Mouse (Mus musculus) right cerebral cortex, postnatal 4 days (tissue): ENCODE measurements at regions not wholly inside any gene's neighbourhood (a gene's known extent, or its start where the extent isn't known, plus 50 kb on each side); places are given as distances from the start of the nearest gene placed in this dataset.

Experiments
- DNase-seq: peaks from one replicate; pipeline ENCODE4 v3.0.0-alpha.2; 2022

DNA sequence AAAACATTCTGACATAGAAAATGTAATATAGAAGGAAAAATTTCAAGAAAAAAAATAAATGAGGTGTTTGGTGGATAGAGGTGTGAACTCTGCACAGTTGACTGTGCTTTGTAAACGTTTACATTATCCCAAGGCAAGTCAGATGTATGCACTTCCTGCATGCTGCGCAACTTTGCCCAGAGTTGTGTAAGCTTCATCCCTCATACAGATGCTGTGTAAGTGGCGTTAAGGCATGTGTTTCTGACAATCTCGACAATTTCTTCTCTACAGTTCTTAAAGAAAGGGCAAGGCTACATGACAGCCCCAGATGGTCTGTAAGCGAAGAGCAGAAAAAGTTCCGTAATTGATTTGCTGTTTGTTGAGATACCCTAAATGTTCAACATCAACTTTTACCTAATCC is 476.6 kb upstream of the Pitx2 start:
- no peak for DNase-seq

DNA sequence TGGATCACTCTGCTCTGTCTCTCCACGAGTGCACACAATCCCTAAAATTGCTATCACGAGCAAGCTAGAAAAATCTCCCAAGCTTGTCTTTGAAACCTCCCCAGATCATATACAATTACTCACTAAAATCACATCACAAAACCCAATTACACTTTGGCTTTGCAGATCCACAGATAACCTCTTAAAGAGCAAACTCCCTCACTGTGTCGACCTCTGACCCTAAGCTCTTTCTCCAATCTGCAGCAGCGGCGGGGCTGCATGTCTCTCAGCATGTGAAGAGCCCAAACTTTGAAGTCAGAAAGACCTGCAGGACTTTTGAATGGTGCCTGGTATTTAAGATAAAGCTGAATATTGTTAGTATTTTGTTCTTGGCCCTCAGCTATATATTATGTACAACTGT is 479.4 kb upstream of the Pitx2 start:
- no peak for DNase-seq

DNA sequence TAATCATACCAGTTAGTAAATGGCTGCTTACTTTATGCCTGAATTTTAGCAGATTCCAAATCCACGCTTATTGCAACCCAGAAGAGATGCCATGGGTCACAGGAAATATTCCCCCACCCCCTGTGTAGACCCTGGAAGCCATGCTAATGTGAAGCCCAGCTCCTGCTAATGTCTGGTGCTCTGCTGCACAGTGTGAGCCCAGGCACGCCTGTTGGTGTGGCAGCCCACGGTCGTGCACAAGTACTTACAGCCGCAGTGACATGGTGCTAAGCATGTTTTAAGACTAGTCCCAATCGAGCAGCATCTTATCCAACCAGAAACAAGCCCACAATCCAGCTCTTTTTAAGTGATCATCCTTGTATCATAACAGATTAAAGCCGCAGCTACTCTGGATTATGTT is 480.5 kb upstream of the Pitx2 start:
- DNase-seq, result no peak

DNA sequence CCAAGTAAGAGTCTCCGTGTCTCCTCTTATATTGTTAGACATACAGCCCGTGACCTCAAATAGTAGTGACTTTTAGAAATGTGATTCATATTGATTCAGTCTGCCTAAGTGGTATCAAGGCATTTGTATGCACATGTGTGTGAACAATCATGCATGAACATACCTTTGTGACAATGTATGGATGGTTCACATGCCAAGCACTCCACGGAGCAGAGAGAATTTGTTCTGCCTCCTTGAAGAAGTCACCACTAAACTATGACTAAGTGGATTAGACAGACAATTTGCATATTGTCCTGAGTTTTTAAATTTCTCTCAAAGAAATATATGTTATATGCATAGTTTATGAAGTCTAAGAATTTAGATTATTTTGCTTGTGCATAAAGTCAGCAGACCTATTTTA is 492.4 kb upstream of the Pitx2 start:
- DNase-seq, result no peak

DNA sequence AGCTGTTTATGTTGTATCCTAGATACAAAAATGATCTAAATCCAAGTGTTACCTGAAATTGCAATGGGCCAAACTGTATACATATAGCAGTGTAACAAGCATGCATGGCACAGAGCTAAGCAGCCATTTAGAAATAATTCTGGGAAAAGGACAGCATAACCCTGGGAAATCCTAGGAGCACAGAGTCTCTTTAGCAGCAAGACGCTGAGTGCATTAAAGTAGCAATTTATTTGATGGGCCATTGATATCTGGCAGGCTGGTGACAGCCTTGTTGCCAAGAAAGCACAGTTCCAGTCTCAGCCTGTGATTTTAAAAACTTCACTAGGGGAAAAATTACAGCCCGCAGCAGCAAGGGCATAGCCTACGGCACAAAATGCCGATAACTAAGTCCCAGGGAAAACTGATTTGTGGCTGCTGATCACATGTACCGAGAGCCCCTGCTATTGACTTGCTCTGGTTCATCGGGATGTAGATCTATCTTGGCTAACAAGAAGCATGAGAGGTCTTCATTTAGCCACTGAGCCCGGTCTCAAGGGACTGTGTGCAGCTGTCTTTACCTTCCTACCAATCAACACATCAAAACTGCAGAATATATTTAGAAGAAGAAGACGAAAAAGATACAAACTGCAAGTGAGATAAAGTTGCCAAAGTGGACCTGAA is 531.1 kb upstream of the Pitx2 start:
- DNase-seq, result no peak

DNA sequence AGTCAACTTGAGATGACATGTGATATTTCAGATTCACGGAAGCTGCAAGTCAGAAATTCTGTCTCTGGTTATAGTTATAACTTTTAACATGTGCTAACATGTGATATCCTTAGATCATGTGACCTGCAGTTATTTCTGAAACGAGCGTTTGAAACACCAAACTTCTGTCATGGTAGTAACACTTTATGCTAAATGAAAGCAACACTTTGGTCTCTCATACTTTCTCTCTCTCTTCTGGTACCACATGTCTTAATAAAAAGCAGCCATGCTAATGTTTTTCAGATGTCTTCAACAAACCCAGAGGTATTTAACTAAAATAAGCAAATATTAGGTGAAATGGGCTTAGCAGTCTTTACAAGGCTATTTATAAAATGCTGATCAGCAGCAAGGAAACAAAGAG is 534.5 kb upstream of the Pitx2 start:
- no peak for DNase-seq

DNA sequence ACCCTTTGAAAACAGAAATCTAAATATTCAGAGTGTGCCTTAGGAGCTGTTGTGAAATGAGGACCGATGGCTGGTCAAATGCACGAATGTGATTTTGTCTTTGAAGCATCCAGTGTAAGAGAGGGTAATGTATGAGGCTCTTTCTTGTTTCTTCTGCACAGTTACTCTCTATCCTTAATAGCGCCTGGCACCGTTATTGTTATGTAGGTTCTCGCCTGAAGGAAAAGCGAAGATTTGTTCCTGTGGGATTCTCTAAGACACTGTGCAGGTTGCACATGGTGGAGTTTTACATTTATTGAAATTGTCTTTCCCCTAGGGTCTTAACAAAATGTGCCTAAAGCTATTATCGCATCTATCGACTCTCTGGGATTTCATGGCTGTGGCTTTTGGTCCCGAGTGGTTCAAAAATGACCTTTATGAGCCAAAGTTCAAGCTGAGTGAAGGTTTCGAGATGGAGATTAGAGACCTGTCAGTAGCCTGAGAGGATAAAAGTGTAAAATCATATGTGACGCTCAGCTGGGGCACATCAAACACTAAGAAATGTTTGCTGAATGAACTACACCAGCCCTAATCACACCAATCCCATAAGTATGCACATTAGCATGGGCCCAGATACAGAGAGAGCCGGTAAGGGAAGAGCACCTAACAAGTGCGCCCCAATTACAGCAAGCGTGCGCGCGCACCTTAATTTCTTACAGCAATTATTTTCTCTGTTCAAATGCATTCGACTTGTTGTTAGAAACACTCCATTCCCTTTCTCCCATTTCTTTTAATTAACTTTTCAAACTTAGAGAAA is 562.5 kb upstream of the Pitx2 start:
- DNase-seq, result no peak

DNA sequence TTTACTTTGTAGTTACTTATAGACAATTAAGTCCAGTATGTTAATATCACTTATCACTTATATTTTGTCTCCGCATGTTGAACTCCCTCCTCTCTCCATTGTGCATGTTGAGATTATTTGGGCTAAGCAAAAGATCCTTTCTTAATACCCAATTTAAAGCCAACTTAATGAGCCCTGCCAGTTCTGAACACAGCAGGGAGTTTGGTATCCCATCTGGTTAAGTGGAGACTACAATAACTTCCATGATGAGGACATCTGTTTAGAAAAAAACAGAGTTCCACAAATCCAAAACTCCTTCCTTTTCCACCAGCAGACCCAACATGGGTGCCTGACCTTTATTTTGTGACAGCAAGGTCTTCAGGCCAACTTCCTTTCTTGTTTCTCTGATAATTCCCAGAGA is 572.0 kb upstream of the Pitx2 start:
- DNase-seq, result no peak

DNA sequence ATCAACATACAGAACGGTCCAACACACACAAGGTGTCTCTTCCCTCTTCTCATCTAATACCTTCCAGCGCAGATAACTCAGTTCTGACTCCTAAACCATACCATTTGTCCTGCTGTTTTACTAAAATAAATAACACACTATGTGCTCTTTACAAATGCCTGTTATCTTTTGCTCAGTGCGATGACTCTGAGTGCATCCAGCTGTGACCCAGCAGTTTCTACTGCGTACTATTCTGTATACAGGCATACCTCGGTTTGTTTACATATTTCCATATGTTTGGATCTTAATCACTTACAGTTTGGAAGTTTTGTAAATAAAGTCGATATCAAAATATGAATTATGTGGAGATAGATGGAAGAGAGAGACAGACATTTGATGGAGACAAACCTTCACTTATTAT is 583.0 kb upstream of the Pitx2 start:
- DNase-seq, result no peak

DNA sequence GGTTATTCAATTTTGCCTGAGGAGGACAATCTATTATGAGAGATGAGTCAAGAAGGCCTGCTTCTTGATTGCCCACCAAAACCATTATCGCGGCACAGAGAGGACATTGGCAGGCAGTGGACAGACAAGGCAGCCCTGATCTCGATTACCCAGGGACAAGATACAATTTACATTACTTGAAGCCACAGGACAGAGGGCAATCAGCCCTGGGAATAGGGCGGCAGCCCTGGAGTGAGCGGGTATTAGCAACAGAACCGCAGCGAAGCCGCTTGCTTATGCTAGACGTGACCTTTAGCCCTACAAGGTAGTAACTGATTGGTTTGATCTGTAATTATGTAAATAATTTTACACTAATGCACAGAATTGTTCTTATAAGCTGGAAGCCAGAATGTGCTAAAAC is 586.0 kb upstream of the Pitx2 start:
- DNase-seq, result no peak

DNA sequence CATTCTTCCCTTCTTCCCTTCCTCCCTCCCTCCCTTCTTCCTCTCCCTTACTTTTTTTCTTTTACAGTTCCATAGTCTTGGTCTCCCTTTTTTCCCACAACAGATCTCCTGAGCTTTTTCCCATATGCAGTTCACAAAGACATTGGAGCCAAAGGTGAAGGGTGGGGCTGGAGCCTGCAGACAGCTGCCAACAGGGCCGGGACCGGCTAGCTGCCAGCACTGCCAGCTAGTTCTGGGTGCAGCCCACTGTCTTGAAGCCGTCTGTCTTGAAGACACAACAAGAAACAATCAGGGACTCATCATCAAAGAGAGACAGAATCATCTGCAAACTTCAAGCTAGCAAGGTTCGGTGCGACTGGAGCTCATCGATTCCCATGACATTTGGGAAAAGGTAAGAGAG is 588.9 kb upstream of the Pitx2 start:
- no peak for DNase-seq

DNA sequence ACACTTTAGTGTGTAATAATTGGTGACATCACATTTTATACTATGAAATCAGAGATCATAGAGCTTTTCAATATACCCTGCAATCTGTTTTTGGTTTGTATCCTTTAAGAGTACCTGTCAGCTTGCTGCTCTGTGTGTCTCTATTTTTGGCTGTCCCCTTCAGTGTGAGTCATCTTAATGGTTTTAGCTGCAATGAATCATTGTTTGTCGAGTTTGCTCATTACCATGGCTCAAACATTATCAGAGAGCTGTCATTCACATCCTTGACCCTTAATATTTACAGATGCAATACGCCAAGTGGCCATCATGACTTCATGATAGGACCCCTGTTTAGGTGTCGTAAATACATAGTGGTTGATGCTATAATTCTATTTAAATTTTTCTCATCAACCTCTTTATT is 591.0 kb upstream of the Pitx2 start:
- no peak for DNase-seq

DNA sequence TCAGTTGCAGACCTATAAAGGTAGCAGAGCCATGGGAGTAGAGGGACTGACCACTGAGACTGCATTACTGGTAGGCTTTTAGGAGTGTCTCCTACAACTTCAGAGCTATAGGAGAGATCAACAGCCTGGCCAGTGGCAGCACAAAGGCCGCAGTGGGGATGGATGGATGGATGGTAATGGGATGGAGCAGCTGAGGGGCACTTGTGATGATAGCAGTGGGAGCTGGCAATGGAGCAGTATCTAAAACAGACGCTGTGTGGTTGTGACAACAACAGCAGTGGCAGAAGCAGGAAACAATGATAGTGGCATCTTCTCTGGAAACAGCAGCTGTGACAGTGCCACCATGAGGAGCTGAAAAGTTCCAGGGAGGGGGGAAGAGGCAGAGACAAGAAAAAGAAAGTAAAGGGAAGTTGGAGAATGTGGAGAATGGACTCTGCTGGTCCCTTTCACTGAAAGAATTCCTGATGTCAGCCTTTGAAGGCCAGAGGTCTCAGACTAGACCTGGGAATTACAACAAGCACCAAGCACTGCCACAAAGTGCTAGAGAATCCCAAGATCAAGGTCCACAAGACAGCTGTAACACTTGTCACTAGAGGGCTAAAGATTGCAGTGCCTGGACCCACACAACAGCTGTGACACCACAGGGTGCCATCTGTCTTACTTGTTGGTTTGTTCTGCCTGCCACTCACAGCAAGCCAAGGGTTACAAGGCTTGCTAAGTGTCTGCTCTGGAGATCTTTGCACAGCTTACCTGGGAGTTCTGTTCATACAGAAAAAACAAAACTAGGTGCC is 624.1 kb upstream of the Pitx2 start:
- no peak for DNase-seq

DNA sequence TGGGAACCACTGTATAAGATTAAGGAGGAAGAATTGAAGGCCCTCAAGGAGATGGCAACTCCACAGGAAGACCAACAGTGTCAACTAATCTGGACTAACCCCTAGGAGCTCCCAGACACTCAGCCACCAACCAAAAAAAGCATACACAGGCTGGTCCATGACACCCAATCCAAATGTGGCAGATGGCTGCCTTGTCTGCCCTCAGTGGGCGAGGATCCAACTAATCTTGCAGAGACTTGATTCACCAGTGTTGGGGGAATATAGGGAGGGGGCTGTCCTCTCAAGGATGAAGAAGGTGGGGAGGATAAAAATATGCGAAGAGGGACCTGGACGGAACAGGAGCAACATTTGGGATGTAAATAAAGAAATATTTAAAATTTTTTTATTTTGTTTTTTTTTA is 629.1 kb upstream of the Pitx2 start:
- no peak for DNase-seq

DNA sequence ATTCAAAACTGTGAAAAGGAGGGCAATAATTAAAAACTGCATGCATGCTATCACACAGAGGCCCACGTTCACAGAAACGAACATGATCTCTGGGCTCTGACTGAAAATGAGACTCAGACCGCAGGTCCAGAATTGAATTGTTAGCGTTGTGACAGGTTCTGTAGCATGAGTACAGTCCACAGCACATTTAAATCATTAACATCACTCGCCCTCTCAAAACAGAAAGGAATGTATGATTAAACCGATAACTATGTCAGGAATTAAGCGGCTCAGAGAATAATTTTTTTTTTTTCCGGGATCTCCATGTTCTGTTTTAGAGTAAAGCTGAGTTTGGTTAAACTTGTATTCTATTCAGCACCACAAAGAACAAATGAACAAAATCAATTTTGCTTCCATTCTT is 634.3 kb upstream of the Pitx2 start:
- no peak for DNase-seq

DNA sequence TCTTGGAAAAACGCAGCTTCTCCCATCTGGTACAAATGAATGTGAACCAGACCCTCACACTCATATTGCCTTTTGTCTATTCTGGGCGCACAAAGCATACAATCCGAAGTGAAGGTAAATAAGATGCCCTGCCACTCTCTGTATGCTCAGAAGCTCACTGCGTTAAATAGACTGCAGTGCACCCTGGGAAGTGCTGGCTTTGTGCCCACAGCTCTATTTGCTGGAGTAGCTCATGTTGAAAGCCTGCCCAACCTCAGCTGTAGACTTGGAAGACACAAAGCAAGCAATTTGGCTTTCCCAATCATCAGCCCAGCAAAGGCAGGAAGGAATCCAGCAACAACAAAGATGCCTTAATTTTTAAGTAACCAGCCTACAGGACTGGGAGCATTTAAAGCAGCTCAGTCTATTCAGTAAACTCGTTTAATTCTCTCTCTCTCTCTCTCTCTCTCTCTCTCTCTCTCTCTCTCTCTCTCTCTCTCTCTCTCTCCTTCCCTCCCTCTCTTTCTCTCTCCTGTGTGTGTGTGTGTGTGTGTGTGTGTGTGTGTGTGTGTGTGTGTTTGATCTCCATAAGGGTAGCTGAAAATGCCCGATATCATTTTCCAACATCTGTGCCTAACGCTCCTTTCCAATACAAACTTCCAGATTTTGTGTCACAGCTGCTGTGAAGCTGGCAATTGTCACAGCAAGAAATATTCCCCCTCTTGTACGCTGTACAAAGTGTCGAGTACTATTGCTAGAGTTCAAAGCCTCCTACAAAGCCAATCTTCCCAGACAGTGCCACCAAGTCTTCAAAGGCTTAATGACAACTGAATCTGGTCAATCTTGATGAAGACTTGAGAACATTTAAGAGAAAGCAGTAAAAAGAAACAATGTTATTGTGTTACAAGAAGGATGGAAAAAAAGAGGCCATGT is 650.5 kb upstream of the Fam241a start:
- DNase-seq, result peak; percentile 89

DNA sequence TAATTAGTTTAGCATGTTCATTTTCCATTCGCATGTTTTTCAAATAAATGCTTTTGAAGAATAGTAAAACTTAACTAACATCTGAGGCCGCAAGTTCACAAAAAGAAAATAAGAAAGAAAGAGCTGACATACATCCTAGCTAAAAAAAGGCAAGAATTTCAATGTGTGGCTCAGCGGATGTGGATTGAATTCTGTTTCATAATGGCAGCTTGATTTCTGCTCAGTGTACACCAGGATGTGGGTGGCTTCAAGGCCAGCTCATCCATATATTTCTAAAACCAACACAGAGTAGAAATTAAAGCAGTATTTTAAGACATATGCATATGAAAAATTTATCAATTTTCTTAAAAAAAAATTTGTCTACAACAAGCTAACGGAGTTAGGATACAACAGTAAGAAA is 629.3 kb upstream of the Fam241a start:
- no peak for DNase-seq

DNA sequence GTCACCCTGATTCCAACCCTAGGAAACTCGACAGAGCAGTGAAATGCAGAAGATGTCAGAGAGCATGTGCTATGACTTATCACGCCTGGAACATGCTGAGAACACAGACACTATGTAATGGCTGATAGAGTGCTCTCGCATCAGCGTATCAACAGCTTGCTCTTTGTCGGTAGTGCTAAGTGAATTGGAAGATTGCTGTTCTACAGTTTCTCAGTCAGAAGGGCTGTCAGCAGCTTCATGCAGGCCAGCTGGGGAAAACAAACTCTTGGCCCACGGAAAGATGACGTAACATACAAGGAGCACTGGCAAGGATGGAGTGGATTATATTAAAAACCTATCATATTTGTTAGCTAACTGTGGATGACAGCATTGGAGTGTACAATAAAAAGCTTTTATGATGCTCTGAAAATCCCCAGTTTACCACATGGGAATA is 624.6 kb upstream of the Fam241a start:
- DNase-seq, result peak; percentile 15

DNA sequence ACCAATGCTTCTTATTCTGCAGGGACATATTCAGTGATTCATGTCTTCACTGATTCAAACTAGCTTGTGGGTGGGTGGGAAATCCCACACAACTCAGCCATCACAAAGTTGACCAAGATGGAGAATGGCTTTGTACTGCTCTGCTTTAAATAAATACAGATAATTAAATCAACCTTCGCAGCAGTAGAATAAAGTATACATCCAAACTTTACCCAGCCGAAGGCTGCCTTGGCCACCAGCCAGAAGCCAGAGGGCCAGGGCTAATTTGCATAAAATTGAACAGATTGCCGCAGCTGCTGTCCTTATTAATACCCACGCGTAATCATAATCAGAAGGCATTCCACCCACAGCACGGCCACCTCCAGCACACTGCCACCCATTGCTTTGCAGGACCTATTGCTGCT is 623.8 kb upstream of the Fam241a start:
- DNase-seq, result peak; percentile 26

DNA sequence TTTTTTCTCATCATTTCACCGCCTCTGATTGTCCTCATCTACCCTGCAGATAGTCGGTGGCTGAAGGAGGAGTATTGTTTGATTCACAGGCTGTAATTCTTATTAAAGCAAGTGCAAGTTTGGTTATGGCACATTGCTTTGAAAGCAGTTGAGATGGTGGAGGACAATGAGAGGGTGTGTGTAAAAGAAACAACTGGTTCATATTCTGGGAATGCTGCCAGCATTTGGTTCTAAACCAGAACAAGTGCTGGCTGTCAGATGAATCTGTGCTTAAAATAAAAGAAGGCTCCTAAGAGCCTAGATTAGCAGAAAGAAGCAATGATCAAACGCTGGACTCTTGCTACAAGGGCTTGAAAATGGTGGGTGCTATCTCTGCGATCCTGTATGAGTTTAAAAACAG is 622.7 kb upstream of the Fam241a start:
- no peak for DNase-seq

DNA sequence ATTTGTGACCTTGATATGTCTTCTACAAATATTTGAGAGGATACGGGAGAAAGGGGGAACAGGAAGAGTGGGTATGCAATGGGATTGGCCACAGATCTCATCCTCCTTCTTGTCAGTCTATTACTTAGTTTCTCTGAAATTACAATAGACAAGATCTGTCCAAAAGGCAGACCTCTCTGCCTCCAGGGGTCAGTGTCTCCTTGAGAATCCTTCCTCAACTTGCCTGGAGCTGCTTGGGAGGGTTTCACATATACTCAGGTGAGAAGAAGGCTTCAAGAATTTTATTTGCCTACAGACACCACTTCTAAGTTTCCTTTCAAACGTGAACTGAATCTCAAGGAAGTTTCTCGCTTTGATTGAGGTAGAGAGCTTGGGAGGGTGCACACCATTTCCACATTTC is 575.0 kb upstream of the Fam241a start:
- DNase-seq, result no peak

DNA sequence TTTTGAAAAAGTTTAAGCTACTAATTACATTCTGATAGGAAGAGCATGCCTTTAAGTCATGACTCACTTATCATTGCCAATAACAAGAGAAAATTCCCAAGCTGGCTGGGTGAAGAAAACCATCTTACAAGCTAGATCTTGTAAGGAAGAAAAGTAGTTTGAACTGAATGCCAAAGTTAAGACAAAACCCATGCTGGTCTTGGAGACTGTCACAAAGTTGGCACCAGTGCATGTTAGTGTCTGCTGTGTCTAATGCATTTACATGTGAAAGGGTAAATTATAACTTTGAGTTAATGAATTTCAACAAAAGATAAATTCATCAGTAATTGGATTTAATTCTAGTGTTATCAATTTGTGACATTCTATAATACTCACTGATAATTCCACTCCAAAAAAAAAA is 533.6 kb upstream of the Fam241a start:
- DNase-seq, result no peak

DNA sequence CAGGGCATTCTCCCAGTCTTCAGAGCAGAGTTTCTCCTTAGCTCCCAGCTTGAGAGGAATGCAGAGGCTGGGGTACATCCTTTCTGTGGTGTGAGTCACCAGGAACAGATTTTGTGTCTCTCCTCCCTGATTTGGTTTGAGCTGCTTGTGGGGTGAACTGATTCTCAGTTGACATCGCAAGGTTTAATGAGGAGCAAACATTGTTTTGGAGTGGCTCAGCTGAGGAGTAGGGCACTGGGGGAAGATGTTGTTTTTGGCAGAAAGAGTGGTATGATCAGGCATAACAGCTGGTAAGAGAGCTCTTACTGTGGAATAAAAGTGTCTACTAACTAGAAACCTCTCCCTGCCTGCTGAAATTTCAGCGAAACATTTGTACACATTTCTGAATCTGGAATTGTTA is 519.4 kb upstream of the Fam241a start:
- DNase-seq, result no peak
